Mouse (Mus musculus) thymus, adult 18-20 months (tissue): ENCODE measurements around the gene Clybl.

Experiments used
- DNase-seq, 2 experiments: peaks; one replicate each; pipeline ENCODE4 v3.0.0; 2022; ENCODE audit warnings: mixed read lengths in 2 of 2

Clybl gene

DNA sequence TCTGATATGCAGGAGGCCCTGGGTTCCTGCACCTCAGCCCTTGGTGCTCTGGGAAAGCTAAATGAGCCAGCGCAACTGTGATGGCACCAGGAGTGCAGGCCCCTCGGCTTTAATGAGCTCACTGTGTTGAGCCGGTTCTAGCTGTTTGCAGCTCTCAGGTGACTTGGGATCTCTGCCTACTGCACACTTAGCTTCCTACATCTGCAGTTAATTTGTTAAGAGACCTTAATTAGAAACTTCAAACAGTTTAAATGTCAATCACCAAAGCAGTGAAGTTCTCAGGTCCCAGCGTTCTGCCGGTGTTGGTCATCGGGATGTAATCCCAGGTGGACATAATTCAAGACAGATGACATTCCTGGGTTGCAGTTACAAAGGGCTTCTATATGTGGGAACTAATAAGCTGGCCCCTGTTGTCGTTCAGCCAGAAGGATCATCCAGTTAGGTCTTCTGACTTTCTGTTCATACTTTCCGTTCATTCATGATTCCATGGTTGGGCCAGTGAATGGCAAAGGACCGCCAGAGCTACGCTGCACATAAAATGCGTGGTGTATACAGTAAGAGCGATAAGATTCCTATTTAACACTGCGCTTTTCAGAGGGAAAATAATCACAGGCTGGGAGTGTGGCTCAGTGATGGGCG, 18.9 kb downstream of the Clybl start:
- no peak for DNase-seq

DNA sequence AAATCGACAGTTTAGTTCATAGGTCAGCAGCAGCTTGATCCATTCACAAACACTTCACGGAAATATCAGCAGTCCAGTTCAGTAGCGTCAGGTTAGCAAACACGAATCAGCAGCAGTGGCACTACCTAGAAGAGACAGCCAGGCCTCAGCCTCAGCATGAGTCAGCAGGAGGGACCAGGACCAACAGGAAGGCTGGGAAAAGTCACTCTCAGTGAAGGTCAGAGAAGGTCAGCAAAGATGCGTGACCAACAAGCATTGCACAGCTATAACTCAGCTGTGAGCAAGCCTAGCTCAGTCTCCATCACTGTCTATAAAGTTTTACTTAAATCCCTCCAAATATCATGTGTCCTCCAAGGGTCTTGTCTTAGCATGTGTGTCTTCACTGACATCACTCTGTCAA, 27.7 kb downstream of the Clybl start:
- DNase-seq = no peak

DNA sequence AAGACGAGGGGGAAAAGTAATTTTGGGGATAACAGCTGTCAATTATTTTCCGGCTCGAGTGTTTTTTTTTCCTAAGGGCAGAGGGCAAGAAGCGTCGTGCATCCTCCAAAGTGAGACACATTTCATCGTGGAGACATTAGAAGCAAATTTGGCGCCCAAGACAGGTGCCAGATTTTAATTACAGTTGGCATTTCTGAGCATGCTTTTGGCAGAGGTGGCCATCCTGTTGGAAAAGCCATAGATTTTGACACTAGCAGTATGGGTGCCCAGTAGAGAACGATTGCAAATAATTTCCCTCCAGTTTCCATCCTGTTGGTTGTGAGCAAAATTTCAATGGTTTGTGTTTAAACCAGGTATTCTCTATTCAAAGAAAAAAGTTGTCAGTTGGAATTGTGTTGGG, 32.1 kb downstream of the Clybl start:
- DNase-seq = no peak

DNA sequence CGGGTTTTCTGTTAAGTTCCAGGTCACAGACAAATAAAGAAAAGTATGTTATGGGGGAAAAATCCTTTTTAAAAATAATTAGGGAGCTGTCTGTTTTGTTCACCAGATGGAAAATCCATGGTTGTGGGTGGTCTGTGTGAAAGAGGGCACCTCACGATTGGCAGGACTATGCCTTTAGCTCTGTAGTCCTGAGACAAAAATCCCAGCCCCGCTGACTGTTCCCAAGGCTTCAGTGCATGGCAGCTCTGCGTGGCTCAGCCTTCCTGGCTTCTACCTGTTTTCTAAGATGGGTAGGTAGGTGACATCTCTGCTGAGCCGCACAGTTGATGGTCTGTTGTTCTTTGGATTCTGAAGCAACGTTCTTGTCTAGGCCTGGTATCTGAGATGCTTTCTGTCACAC, 32.6 kb downstream of the Clybl start:
- no peak for DNase-seq

DNA sequence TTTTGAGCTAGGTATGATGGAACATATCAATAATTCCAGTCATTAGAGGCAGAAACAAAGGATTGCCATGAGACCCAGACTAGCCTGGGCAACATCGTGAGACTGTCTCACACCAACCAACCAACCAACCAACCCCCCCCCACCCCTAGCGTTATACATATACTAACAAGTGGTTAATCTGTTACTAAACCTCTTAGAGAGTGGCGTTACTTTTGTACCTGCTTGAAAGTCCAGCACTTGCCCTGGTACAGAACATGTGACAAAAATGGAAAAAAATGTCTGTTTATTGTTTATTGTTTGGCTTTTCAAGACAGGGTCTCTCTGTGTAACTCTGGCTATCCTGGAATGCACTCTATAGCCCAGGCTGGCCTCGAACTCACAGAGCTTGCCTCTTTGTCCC, 35.7 kb downstream of the Clybl start:
- DNase-seq = no peak

DNA sequence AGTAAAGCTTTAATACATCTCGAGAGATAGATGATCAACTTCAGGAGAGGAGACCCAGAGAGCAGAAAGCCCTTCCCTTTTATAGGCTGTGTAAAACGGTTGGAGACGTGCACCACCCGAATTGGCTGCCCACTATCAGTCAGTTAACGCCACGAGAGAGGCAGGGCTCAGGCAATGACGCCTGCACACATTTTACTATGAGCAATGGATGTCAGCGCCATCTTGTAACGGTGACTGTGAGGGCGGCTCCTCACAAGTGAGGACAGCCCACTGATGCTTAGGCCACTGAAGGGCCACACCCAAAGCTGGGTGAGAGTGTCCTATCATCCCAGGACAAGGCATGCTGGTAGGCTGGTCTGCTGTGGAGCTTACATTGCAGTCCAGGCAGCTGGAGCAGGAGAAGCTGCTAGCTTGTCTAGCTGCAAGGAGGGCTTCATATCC, 41.5 kb downstream of the Clybl start:
- DNase-seq = no peak

DNA sequence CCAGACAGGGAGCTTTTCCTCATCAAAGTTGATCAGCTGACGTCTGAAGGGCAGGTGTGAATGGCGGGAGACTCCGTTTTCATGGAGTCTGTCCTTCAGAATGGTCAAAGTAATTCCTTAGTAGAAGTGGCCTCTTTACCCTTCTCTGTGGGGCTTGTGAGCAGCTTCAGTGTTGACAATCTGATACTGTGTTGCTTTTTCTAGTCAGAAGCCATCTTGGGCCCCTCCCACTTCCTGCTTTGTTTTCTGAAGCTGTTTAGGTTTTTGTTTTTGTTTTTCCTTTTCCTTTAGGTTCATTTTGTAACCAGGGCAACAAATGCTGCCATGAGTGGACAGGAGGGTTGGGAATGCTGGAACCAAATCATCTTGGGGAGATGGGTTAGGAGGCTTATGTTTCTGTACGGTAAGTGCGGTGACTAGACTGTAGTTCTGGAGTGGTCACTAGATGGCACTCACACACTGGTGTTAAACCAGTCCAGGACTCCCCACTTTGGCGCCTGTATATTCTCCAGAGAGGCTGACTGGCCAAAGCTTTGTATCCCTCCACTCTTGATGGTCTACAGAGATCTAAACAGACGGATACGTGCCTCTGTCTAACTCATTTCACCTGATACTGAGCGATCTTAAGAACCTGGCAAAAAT, 42.1 kb downstream of the Clybl start:
- peak; percentile 25 to 40 for DNase-seq

DNA sequence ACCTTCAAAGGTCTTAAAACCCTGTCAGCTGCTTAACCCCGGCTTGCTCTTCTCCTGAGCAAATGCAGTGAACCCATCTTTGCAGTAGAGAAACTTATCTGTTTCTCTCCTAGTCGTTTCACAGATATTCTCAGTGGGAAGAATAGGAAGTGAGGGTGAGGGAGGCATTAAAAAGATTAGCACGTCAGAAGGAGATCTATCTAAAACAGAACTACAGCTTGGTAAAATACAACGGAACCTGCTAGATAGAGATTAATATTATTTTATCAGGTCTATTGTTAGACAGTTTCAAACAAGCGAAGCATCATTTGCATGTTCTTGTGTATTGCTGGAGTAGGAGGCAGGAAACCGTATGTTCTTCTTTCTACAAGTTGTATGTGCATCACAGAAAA, 42.6 kb downstream of the Clybl start:
- no peak for DNase-seq

DNA sequence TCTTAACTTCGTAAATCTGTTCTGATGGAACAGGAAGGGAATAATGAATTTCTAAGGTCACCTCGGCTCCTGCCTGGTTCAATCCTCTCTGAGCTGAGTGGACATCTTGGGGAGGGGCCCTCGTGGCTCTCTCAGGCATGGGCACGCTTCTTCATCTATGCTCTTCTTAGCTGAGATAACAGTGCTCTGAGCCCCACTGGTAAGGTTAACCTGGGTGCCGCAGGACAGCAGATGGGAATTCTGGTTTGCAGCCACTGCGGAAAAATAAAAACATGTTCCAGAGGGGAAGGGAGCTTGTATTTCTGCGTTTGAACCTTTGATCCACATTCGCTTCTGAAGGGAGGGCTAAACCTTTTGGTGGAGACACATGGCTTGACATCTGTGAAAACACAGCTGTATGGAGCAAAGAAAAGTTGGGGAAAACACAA, 43.0 kb downstream of the Clybl start:
- no peak for DNase-seq

DNA sequence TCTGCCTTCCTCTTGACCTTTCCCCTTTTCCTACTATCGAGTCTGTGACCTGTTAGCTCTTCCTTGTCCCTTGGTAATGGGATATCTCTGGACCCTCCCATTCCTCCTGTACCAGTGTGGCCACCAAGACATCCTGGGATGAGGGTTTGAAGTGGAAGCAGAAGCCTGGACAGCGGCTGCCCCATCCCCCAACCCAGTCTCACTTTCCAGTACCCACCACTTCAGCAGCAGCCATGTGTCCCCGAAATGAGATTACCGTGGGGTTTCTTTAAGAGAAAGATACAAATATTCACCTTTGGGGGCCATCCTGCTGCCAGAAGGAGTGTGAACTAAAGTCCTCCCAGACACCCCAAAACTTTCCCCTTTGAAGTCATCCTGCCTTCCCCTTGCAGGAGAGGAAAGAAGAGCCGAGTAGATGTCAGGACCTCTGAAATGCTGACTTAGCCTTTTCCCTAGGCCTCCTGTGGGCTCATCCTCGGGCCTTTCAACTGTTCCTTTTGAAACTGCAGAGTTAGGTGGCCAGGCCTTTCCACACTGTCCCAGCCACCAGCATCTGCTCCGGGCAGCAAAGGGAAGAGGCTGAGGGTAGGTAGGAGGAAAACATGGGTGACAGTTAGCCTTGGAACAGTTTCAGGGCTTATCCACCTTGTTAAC, 44.1 kb downstream of the Clybl start:
- no peak for DNase-seq

DNA sequence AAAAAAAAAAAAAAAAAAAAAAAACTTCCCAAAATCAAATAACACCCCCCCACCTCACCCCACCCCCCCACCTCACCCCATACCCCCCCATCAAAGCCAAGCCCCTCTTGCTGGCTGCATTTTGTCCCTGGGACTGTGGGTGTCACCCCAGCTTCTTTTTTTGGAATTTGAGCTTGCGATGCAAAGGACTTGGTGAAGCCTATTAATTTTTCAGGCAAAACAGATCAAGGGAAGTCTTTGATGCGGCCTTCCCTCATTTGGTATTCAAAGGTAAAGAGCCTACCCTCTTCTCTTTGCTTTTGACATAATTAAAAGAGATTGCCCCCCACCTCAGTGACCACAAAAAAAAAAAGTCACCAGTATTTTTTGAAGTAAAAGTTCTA, 44.6 kb downstream of the Clybl start:
- DNase-seq = no peak

DNA sequence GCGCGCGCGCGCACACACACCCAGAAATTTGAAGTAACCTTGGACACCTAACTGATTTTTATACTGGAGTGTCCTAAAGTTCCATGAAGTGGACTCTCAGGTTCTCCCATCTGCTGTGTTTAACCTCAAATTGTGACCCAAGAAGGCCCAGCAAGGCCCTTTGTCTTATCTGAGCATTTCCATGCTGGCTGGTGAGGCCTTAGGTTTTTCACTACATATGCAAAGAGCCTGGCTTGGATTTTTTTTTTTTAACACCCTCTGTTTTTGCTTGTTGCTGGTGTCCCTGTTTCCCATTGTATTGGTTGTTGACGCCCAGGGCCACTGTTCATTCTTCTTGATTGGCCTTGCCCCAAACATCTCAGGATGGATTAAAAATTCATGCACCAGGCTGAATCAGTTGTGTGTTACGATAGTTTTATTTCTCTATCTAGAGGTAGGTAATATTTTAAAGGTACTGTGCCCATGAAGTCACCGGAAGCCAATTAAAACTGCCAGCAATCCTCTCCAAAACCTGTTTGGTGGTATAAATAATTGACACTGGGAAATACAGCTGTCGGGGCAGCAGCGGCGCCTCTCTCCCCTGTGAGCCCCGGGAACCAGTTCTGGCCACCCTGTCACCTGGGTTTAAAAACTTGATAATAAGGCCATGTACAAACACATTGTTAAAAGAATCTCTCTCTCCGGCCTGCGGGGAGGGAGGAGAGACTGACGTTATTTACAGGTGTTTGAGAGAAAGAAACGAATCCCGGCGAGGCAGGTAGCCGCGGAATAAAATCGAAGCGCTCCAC, 45.4 kb downstream of the Clybl start:
- DNase-seq = no peak

DNA sequence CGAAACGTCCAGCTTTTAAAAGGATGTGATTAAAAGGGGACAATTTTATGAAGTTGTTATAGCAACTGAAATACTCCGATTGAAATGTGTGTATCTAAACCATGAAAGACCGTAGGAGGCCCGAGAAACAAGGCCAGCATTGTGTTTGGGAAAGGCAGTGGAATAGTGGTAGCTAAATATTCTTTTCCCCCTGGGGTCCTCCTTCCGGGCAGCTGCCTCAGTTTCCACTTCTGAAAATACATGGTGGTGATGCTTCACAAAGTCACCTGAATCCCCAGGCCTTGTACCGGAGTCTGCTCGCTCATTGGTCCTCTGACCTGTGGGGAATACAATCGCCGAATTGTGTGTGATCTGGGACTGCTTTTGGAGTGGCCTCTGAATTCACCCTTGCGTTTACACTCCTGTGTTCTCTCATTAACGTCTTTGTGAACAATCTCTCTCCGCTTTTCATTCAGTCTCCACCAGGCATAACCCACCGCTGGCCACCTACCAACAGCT, 46.0 kb downstream of the Clybl start:
- no peak for DNase-seq

DNA sequence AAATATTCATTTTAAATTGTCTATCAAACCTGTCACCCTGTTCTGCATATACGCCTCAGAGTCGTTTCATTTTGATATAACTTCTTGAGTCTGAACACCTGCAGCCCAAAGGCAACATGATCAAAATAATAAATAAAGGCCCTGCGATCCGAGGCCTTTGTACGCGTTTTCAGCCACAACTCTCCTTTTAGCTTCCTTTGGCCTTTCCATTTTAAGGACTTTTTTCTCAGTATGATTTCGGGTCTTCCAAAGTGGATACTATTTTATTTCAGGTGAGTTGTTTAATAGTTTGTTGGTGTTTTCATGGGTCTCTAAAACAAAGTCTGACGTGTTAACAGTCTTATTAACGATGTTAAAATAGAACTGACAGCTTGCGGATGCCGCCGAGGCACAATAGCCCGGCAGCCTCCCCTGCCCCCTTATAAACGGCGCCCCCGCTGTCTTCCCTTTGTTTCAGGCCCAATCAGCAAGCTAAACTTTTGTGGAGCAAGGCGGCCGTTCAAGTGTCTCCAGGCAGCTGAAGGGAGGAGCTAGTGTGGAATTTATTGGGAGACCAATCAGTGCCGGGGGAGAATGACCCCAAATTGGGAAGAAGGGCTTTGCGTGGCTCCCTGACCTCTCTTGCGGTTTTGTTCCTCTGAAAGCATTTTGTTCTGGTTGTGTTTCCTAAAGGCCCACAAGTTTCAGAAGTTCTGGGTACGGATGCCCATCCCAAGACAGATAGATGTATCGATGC, 47.5 kb downstream of the Clybl start:
- DNase-seq = no peak

DNA sequence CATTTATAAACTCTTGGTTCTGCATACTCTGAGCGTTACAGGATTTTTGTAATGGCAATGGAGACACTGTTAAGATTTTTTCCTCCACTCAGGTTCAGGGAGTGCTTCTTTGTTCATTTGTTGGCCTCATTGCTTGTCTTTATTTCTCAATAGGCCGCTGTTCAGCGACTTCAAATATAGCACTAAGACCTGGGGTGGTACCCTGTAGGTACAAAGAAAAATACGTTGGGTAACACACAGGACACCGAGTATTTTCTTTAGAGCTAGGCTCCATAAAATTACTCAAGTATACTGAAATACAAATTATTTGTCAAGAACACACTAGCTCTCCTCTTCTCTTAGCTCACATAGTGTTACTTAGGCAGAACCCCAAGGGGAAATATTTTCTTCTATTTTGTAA, 48.5 kb downstream of the Clybl start:
- DNase-seq = no peak

DNA sequence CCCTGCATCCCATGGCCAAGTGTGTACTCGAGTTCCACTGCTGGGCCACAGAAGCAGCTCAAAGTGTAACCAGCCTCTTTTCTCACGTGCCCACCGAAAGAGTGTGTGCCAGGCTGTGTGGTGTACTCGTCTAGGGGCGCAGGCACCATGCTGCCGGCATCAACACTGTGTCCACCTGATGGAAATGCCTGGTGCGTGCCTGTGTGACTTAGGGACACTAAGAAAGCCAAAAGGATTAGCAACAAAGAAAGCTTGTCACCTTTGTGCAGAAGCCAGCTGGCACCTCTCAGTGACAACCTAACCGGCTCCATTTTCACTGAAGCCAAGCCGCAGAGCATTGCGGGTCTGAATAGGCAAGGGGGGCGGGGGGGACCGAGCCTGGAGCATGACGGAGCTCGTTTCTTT, 49.1 kb downstream of the Clybl start:
- no peak for DNase-seq

DNA sequence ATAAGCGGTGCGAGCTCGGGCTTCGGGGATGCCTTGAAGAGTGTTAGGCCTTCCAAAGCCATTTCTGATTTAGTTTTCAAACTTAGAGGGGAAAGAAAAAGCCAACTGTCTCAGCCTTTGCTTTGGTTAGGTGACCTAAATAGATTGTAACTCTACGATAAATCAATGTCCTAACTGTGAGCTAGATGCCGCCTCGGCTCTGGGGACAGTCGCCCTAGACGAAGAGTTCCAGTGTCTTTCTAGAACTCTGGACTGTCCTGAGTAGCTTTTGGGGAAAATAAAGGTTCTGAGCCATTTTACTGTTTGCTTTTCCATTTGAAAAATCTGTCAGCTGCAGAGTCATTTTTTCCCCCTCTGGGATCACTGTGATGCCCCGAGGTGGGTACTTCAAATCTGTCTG, 49.6 kb downstream of the Clybl start:
- DNase-seq = no peak

DNA sequence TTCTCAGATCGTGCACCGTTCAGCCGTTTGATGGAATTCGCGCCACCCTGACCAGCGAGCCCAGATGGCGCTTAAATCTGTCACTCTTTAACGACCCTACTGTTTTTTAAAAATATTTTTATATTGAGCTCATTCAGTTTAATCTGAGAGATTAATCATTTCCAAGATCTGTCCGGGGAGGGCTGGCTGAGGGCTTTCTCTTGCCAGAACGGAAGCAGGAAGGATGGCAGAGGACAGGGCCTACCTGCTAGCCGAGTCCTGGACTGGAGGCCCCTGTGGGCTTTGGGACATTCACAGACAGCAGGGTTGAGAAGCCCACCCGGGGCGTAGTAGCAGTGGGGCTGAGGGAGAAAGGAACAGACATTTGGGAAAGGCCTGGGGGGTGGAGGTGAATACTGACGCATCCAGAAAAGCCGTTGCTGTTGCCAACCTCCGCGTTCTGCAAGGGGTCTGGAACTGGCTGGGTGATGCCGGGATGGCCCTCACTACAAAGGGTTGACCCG, 51.8 kb downstream of the Clybl start:
- DNase-seq = no peak

DNA sequence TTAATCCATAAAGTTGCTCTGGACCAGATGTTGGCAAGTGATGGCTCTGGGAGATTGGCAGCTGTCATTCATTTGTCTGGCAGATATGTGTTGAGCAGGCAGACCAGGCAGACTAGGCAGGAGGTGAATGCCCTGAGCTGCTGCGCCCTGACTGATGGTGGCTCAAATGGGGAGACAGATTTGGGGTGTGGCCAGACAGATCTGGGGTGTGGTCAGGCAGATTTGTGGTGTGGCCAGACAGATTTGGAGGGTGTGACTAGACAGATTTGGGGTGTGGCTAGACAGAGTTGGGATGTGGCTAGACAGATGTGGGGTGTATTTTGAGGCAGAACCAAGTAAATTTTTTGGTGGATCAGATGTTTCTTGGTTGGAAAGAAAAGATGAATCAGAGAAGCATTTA, 62.4 kb downstream of the Clybl start:
- no peak for DNase-seq

DNA sequence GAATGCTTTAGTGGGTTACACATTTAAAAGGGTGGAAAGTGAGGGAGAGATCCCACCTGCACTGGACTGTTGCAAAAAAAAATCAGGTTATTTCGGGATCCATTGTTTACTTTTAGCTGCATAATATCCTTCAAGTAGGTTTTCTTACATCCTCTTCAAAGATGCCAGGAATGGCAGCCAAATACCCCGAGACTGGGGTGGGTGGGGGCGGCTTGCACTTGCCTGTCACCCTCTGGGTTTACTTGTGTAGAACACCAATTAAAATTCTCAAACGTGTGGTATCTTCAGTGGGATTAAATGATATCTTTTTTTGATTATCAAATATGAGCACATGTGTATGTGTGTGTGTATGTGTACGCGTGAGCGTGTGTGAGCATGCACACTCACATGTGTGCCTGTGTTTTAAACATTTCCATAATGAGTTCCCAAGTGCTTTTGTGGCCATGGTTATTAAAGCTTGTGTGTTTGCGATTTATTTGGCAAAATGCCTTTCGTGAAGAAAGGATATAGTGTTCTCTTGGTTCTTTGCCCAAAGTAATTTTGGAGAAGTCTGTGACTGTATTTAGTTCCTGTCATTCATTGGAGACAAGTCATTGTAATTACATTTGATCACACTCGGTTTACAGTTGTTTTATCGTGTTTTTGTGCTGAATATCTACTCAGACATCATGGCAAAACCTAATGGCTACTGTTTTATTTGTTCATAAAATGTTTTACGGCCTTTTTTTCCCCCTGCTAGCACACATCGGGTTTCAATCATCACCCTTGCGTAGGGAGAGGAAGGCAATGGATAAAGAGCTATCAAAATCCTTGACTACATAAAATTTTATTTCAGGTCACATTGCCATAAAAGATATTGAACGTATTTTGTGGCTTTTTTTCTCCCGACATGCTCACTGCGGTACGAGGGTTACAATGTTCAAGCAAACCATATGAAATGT, 65.7 kb downstream of the Clybl start:
- no peak for DNase-seq

DNA sequence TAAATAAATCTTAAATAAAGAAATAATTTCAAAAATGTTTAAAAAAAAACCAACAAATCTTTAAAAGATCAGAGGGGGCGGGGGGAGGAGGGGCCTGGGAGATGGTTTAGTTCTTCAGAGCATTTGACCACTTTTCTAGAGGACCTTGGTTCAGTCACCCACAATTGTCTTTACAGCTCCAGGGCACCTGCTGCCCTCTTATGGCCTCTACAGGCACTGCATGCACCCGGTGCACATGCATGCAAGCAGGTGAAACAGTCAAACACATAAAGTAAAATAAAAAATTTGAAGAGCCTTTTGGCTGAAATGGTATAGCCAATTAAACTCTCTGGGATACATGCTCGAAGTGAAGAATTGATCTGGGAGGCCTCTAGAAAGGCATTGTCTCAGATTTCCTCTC, 67.6 kb downstream of the Clybl start:
- peak in 1 of 2 experiments; percentile 11 for DNase-seq
